Mouse (Mus musculus) intestine, embryonic 16.5 days (tissue): ENCODE results near the gene Rpl10-ps3. TPM values are rescaled to one million over a fixed set of nuclear protein-coding genes. Genes with fewer than 3 reads are reported as not detected.

Experiments
- ATAC-seq: fragments of 200-750 bp; cut with Nextera tagmentation; 2 replicates; pipeline ENCODE4 v1.8.0; 2017; ENCODE audit warnings: moderate TSS enrichment, moderate library complexity
- H3K27ac ChIP-seq: fragments of 300-500 bp; sonication (generic); 2 replicates; pipeline ENCODE4 v1.5.1; 2014; ENCODE audit warnings: mild to moderate bottlenecking, low read length
- H3K27me3 ChIP-seq: fragments of 300-500 bp; sonication (generic); replicated peaks from 2 replicates; pipeline ENCODE4 v1.6.1; 2014; ENCODE audit warnings: low read length, control low read depth, mixed read lengths; ENCODE audit not compliant: control insufficient read depth, insufficient read depth
- H3K36me3 ChIP-seq: fragments of 300-500 bp; sonication (generic); 2 replicates; pipeline ENCODE4 v1.6.1; 2014; ENCODE audit warnings: low read length, control low read depth; ENCODE audit not compliant: control insufficient read depth, insufficient read depth
- H3K4me1 ChIP-seq: fragments of 300-500 bp; sonication (generic); 2 replicates; pipeline ENCODE4 v1.6.1; 2014; ENCODE audit warnings: low read length, control low read depth, mixed read lengths; ENCODE audit not compliant: control insufficient read depth, insufficient read depth
- H3K4me2 ChIP-seq: fragments of 300-500 bp; sonication (generic); 2 replicates; pipeline ENCODE4 v1.6.1; 2014; ENCODE audit warnings: low read depth, low read length, control low read depth
- H3K4me3 ChIP-seq: fragments of 300-500 bp; sonication (generic); 2 replicates; pipeline ENCODE4 v1.5.1; 2014; ENCODE audit warnings: mild to moderate bottlenecking, low read length
- H3K9ac ChIP-seq: fragments of 300-500 bp; sonication (generic); 2 replicates; pipeline ENCODE4 v1.6.1; 2014; ENCODE audit warnings: low read depth, low read length
- H3K9me3 ChIP-seq: fragments of 300-500 bp; sonication (generic); 2 replicates; pipeline ENCODE4 v1.6.1; 2016; ENCODE audit warnings: low read length, control low read depth; ENCODE audit not compliant: control insufficient read depth
- WGBS: fragments of 180-500 bp; shearing (Covaris S2); extraction: QIAGEN DNeasy Blood & Tissue Kit; methylation state at CpG from one replicate; pipeline ENCODE4 v1.1.7; 2014; 5-methylcytosine and 5-hydroxymethylcytosine counted together
- polyA plus RNA-seq: library from polyadenylated mRNA; unstranded; fragments of >200 nt; fragmentation: Nextera tagmentation; extraction: Ambion mirVana; gene quantifications from 2 replicates; pipeline ENCODE4 v1.2.1, GENCODE M21; 2015

Rpl10-ps3 gene
- polyA plus RNA-seq, 1 experiment from 2014 or later: 271 TPM

GRCm38 (mm10) chr9:50357331-50357730 is 12.6 kb upstream of the Rpl10-ps3 start:
- Histone ChIP-seq H3K27me3 (no peaks in the 10 kb centered on the region), H3K9me3 (no peaks in the 10 kb centered on the region), H3K4me1 (no peaks in the 10 kb centered on the region), H3K36me3 (no peaks in the 10 kb centered on the region), H3K27ac (no peak overlapping the region), H3K4me3 (no peak overlapping the region), H3K4me2 (no peak overlapping the region), H3K9ac (no peak overlapping the region)
- WGBS: 81% methylated on average over 3 of the region's 3 CpGs
- no peak for ATAC-seq

- WGBS: 54% methylated on average over 4 of the region's 4 CpGs
- H3K4me2 ChIP-seq: no peak overlapping the region
- no peaks in the 10 kb centered on the region for H3K27me3 ChIP-seq
- H3K4me1 ChIP-seq: no peaks in the 10 kb centered on the region
- no peaks in the 10 kb centered on the region for H3K36me3 ChIP-seq
- ATAC-seq: no peak
- H3K4me3 ChIP-seq: no peak overlapping the region
- H3K9me3 ChIP-seq: no peaks in the 10 kb centered on the region
- no peak overlapping the region for H3K9ac ChIP-seq
- H3K27ac ChIP-seq: no peak overlapping the region
Measured at GRCm38 (mm10) chr9:50351746-50352145, 7.0 kb upstream of the Rpl10-ps3 start.

- H3K27ac ChIP-seq: no peak overlapping the region
Measured at GRCm38 (mm10) chr9:50350571-50350970, 5.8 kb upstream of the Rpl10-ps3 start.

DNA sequence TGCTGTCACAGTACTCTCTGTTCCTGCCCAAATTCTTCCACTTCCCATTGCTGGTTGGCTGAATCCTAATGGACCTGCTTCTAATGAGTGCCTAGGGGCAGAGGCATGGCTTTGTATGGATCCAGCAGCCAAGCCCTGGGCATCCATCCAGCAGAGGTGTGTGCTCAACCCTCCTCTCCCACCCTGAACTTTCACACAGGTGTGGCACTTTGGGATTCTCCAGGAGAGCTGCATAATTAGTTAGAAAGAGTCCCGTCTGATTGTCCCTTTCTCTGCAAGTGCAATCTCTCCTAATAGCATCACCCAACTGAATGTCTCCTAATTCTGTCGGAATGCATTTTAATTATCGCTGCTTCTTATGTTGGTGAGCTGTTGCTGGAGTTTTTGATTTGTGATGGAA is 4.4 kb upstream of the Rpl10-ps3 start:
- H3K9me3 ChIP-seq: no peaks in the 10 kb centered on the region
- H3K4me1 ChIP-seq: no peaks in the 10 kb centered on the region
- no peaks in the 10 kb centered on the region for H3K36me3 ChIP-seq
- no peak overlapping the region for H3K27ac ChIP-seq
- H3K27me3 ChIP-seq: no peaks in the 10 kb centered on the region
- H3K4me2 ChIP-seq: no peak overlapping the region
- H3K9ac ChIP-seq: no peak overlapping the region
- 78% methylated on average over 3 of the region's 3 CpGs for WGBS
- ATAC-seq: no peak
- H3K4me3 ChIP-seq: no peak overlapping the region

More at GRCm38 (mm10) chr9:50350571-50350970, 5.8 kb upstream of the Rpl10-ps3 start:
- ATAC-seq: no peak
- H3K9ac ChIP-seq: no peak overlapping the region
- WGBS: 81% methylated on average over 1 of the region's 1 CpGs
- no peaks in the 10 kb centered on the region for H3K4me1 ChIP-seq
- H3K4me3 ChIP-seq: no peak overlapping the region
- H3K27me3 ChIP-seq: no peaks in the 10 kb centered on the region
- H3K4me2 ChIP-seq: no peak overlapping the region
- H3K36me3 ChIP-seq: no peaks in the 10 kb centered on the region
- no peaks in the 10 kb centered on the region for H3K9me3 ChIP-seq

GRCm38 (mm10) chr9:50348256-50348655 is 3.5 kb upstream of the Rpl10-ps3 start:
- no peaks in the 10 kb centered on the region for H3K9me3 ChIP-seq
- WGBS: 79% methylated on average over 10 of the region's 10 CpGs
- no peaks in the 10 kb centered on the region for H3K36me3 ChIP-seq
- no peaks in the 10 kb centered on the region for H3K4me1 ChIP-seq
- ATAC-seq: no peak
- H3K27ac ChIP-seq: no peak overlapping the region
- H3K9ac ChIP-seq: no peak overlapping the region
- H3K27me3 ChIP-seq: no peaks in the 10 kb centered on the region
- no peak overlapping the region for H3K4me2 ChIP-seq
- no peak overlapping the region for H3K4me3 ChIP-seq

- no peak overlapping the region for H3K4me3 ChIP-seq
- no peaks in the 10 kb centered on the region for H3K4me1 ChIP-seq
- 78% methylated on average over 7 of the region's 7 CpGs for WGBS
- no peak overlapping the region for H3K27ac ChIP-seq
- H3K27me3 ChIP-seq: no peaks in the 10 kb centered on the region
- H3K9me3 ChIP-seq: no peaks in the 10 kb centered on the region
- ATAC-seq: no peak
- no peaks in the 10 kb centered on the region for H3K36me3 ChIP-seq
- H3K9ac ChIP-seq: no peak overlapping the region
- H3K4me2 ChIP-seq: no peak overlapping the region
Measured at GRCm38 (mm10) chr9:50335539-50336325, 9.0 kb downstream of the Rpl10-ps3 start.

DNA sequence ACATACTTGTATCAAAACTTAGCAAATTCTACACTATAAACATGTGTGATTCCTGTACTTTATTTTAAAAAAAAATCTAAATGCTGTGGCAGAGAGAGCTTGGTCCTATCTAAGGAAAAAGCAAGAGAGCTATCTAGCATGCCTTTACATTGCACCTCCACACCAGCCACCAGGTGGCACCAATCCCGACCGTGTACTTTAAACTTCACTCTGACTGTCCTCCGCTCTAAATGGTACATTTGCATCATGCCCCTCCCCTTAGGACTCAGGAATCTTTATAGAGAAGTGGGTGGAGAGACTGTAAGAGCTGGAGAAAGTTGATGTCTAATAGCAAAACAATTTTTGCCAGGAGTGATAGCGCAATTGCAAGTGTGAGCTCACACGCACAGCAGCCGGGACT is 11.4 kb downstream of the Rpl10-ps3 start:
- 32% methylated on average over 6 of the region's 6 CpGs for WGBS
- no peaks in the 10 kb centered on the region for H3K27me3 ChIP-seq
- H3K9me3 ChIP-seq: no peaks in the 10 kb centered on the region
- H3K36me3 ChIP-seq: no peaks in the 10 kb centered on the region
- 0 out of 2 replicates have a peak, but pooled peaks have one; percentile 59 for ATAC-seq
- H3K4me3 ChIP-seq: no peak overlapping the region
- H3K9ac ChIP-seq: no peak overlapping the region
- H3K4me1 ChIP-seq: no peaks in the 10 kb centered on the region
- no peak overlapping the region for H3K27ac ChIP-seq
- no peak overlapping the region for H3K4me2 ChIP-seq

DNA sequence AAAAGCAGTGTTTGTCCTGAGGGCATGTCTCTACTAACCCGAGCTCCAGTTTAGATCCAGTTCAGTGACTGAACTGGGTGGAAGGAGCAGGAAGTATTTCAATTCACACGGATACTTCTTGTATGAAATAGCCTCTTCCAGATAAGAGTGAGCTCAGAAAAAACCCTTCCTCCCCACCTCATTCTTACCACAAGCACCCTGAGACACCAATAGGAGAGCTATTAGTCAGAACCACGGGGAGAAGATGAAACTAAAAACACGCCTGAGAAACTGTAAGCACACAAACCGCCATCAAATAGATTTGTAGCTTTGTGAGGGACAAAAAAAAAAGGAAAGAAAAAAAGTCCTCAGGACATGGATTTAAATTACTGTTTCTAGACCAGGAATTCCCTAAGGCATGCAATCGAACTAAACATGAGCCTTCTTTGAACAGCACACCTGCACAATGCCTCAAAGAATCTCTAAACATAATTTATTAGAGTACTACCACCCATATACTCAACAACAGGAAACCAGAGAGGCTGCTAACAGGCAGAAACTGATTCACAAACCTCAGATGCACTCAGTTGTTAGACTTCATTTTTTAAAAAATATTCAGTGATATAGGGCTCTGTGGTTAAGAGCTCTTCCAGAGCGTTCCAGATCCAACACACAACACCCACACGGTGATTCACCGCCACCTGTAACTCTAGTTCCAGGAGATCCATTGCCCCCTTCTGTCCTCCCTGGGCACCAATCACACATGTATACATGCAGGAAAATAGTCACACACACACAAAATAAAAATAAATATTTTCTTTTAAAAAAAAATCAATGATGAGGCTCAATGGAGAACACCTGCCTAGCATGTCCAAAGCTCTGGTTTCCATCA is 20.2 kb downstream of the Rpl10-ps3 start:
- 0 out of 2 replicates have a peak, but pooled peaks cover 2% of the 10 kb centered on the region for H3K9me3 ChIP-seq
- H3K4me1 ChIP-seq: no peaks in the 10 kb centered on the region
- 79% methylated on average over 9 of the region's 9 CpGs for WGBS
- no peak overlapping the region for H3K4me2 ChIP-seq
- H3K4me3 ChIP-seq: no peak overlapping the region
- H3K9ac ChIP-seq: no peak overlapping the region
- no peaks in the 10 kb centered on the region for H3K27me3 ChIP-seq
- ATAC-seq: no peak
- no peak overlapping the region for H3K27ac ChIP-seq
- no peaks in the 10 kb centered on the region for H3K36me3 ChIP-seq

DNA sequence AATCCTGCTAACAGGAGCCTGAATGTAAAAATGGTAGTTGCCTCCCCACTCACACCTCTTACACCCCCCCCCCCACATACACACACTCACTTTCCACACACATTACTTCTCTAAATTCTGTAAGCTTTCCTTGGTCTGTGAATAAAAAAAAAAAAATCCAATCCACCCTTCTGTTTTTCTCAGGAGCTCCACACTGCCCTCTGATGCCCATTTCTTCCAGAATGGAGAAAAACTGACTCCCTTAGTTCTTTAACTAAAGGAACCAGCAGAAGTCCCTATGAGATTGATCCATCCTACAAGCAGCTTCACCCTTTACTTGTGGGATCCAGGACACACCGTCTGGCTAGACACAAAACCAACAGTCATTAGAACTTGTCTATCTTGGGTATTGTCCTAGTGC is 24.0 kb downstream of the Rpl10-ps3 start:
- 70% methylated on average over 1 of the region's 1 CpGs for WGBS
- no peak overlapping the region for H3K4me2 ChIP-seq
- H3K27ac ChIP-seq: no peak overlapping the region
- no peaks in the 10 kb centered on the region for H3K4me1 ChIP-seq
- H3K27me3 ChIP-seq: no peaks in the 10 kb centered on the region
- ATAC-seq: no peak
- no peaks in the 10 kb centered on the region for H3K36me3 ChIP-seq
- H3K4me3 ChIP-seq: no peak overlapping the region
- H3K9me3 ChIP-seq: 0 out of 2 replicates have a peak, but pooled peaks cover 2% of the 10 kb centered on the region
- no peak overlapping the region for H3K9ac ChIP-seq
